ENCODE assay signal across 15 mouse cellular contexts in the genomic region with DNA sequence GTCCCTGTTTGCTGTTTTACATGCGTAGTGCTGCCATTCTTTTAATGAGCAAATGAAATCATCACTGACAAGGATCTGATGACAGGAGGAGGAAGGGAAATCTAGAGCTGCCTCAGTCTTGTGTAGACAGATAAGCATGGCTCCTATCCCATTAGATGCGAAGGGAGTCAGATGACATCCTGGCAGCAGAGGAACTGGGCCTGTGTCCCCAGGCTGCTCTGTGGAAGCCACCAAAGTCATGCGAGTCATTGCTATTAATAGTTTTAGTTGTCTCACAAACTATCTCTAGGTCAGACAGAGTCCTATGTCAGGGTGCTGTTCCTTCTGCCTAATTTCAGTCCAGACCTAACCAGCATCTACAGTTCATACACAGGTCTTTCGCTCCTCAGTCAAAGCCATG.
A peak's percentile ranks its signal among the peaks of the same experiment; 100 is the strongest.
DNase-seq lines count a peak whose midpoint lies in the region; ATAC-seq and TF ChIP-seq lines count a peak whose summit lies in the region.
"Had no signal": no experiment of that assay in that cellular context is flagged by ENCODE, and none has a peak within 500 bp of the region (broad histone marks: within the 10 kb centered on the region; RNA-seq: fewer than 3 reads in every experiment).

No protein-coding gene starts in this region.

- no peak overlapping the region for H3K27ac ChIP-seq in heart, embryonic 10.5 days
- peak overlapping the region; percentile 58 for H3K27ac ChIP-seq in heart, embryonic 13.5 days (replicated peaks)
- peak overlapping the region; percentile 79 for H3K27ac ChIP-seq in macrophage
- H3K27ac ChIP-seq: hindbrain, embryonic 12.5 days; limb, embryonic 12.5 days had no signal

- TF ChIP-seq CTCF in lung, adult 2 months (IDR thresholded peaks at IDR 0.05; ENCODE audit: insufficient read depth, low read length): no peak

- H3K4me2 ChIP-seq in heart, embryonic 13.5 days: no peak overlapping the region
- H3K4me2 ChIP-seq: hindbrain, embryonic 12.5 days; limb, embryonic 12.5 days had no signal

- peaks cover 26% of the 10 kb centered on the region; the same call in 1 of the 2 replicates for H3K4me1 ChIP-seq in heart, embryonic 10.5 days
- peaks cover 10% of the 10 kb centered on the region for H3K4me1 ChIP-seq in lung, adult 2 months (ENCODE audit: control insufficient read depth, insufficient read depth, low read length)
- peaks cover 50% of the 10 kb centered on the region for H3K4me1 ChIP-seq in heart, embryonic 13.5 days

- 55% methylated on average over 4 of the region's 4 CpGs for WGBS in heart, embryonic 10.5 days
- WGBS in lung, adult 2 months: 45% methylated on average over 4 of the region's 4 CpGs
- 40% methylated on average over 4 of the region's 4 CpGs for WGBS in heart, embryonic 13.5 days
- 50% methylated on average over 4 of the region's 4 CpGs for WGBS in macrophage (ENCODE audit: missing documents)

- peak; percentile 46; the same call in 1 of the 2 replicates for ATAC-seq in heart, embryonic 13.5 days (ENCODE audit: extremely low read depth, insufficient number of reproducible peaks, low FRiP score, low TSS enrichment)

- H3K79me2 ChIP-seq in macrophage (ENCODE audit: inconsistent target): peaks cover 57% of the 10 kb centered on the region

- H3K27me3 ChIP-seq in heart, embryonic 10.5 days (ENCODE audit: insufficient read depth, poor library complexity, severe bottlenecking): no peaks in the 10 kb centered on the region
- no peaks in the 10 kb centered on the region for H3K27me3 ChIP-seq in heart, embryonic 13.5 days (replicated peaks)
- H3K27me3 ChIP-seq: hindbrain, embryonic 12.5 days; limb, embryonic 12.5 days had no signal

- H3K36me3 ChIP-seq in heart, embryonic 10.5 days: no peaks in the 10 kb centered on the region
- H3K36me3 ChIP-seq in heart, embryonic 13.5 days: no peaks in the 10 kb centered on the region; the same call in 1 of the 2 replicates
- H3K36me3 ChIP-seq in macrophage (ENCODE audit: inconsistent target): peaks cover 4% of the 10 kb centered on the region; the same call in 1 of the 2 replicates
- H3K36me3 ChIP-seq: G1E; hindbrain, embryonic 12.5 days; limb, embryonic 12.5 days had no signal

- no peak overlapping the region for H3K4me3 ChIP-seq in heart, embryonic 10.5 days
- H3K4me3 ChIP-seq in lung, adult 2 months (replicated peaks; ENCODE audit: extremely low read depth, low read depth, low read length): no peak overlapping the region
- no peak overlapping the region for H3K4me3 ChIP-seq in heart, embryonic 13.5 days
- H3K4me3 ChIP-seq in macrophage (ENCODE audit: inconsistent target): no peak overlapping the region
- H3K4me3 ChIP-seq: hindbrain, embryonic 12.5 days; limb, embryonic 12.5 days had no signal

- no peak for TF ChIP-seq POLR2A in lung, adult 2 months (IDR thresholded peaks at IDR 0.05; ENCODE audit: borderline replicate concordance, extremely low read depth, low read depth, low read length)

- H3K9ac ChIP-seq in heart, embryonic 13.5 days: no peak overlapping the region
- H3K9ac ChIP-seq: hindbrain, embryonic 12.5 days; limb, embryonic 12.5 days had no signal

- DNase-seq in heart, adult 18-20 months: peak; percentile 81 to 90
- no peak for DNase-seq in heart, embryonic 10.5 days (ENCODE audit: low spot score)
- peak; percentile 25 to 39 for DNase-seq in lung, adult 18-20 months
- no peak for DNase-seq in lung, adult 2 months
- no peak for DNase-seq in frontal cortex, postnatal 10 days (ENCODE audit: low spot score in 2 of 2)
- no peak for DNase-seq in thymus, postnatal 25 days
- DNase-seq: B cell, adult 2 months; cerebellum, adult 2 months; right cerebral cortex, postnatal 14 days; thymus, adult 2 months had no signal

- H3K9me3 ChIP-seq in heart, embryonic 10.5 days: no peaks in the 10 kb centered on the region
- no peaks in the 10 kb centered on the region for H3K9me3 ChIP-seq in heart, embryonic 13.5 days
- H3K9me3 ChIP-seq: hindbrain, embryonic 12.5 days had no signal

Comparison
In these comparisons a context has a peak if more than half of its experiments do, and no peak if none do; other contexts are left out.
1. DNase-seq: peak in heart, adult 18-20 months (2 of 2) and lung, adult 18-20 months (2 of 2); none in heart, embryonic 10.5 days (single experiment), lung, adult 2 months (single experiment), frontal cortex, postnatal 10 days (0 of 2) and thymus, postnatal 25 days (single experiment).